Mouse (Mus musculus): Measurements from ENCODE around the gene Ugt1a6b. TPM values are rescaled to one million over a fixed set of nuclear protein-coding genes. Genes with fewer than 3 reads are reported as not detected.
"Not testable (repeated sequence)": the region's sequence is repeated elsewhere in the genome, so short reads cannot be mapped to it uniquely, and the experiment has no call there.

Gene Ugt1a6b
- polyA plus RNA-seq, 1 experiment from 2014 or later = not detected

GRCm38 (mm10) chr1:88087513-88087912 is 15.5 kb upstream of the Ugt1a6b start, which contains the start of gene Ugt1a8:
Gene Ugt1a8, plus strand, starts transcription at chr1:88087813.
- 83% methylated on average over 3 of the region's 3 CpGs for WGBS
- DNase-seq (ENCODE audit: low spot score) (no peak), ATAC-seq (replicated peaks; ENCODE audit: low FRiP score) (no peak)
- no peak within 1 kb of the TSS for H3K4me2 ChIP-seq (ENCODE audit: low read depth, low read length, severe bottlenecking)
- H3K4me3 ChIP-seq (ENCODE audit: low read depth, low read length) = no peak within 1 kb of the TSS
- no peak within 1 kb of the TSS for H3K27ac ChIP-seq (ENCODE audit: low read depth, low read length)
- no peaks in the 10 kb centered on the region for H3K4me1 ChIP-seq (replicated peaks; ENCODE audit: control insufficient read depth, insufficient read depth, low read length)
- no peak within 1 kb of the TSS for H3K9ac ChIP-seq (ENCODE audit: low read length)
- H3K27me3 ChIP-seq (ENCODE audit: control insufficient read depth, insufficient read depth, low read length) = no peaks in the 10 kb centered on the region
- no peaks in the 10 kb centered on the region for H3K9me3 ChIP-seq (ENCODE audit: control insufficient read depth, low read length)
- H3K36me3 ChIP-seq (ENCODE audit: control insufficient read depth, insufficient read depth, low read length) = no peaks in the 10 kb centered on the region

- H3K36me3 ChIP-seq (ENCODE audit: control insufficient read depth, insufficient read depth, low read length) = no peaks in the 10 kb centered on the region
- no peaks in the 10 kb centered on the region for H3K27me3 ChIP-seq (ENCODE audit: control insufficient read depth, insufficient read depth, low read length)
- no peak overlapping the region for H3K4me3 ChIP-seq (ENCODE audit: low read depth, low read length)
- no peaks in the 10 kb centered on the region for H3K9me3 ChIP-seq (ENCODE audit: control insufficient read depth, low read length)
- no peaks in the 10 kb centered on the region for H3K4me1 ChIP-seq (replicated peaks; ENCODE audit: control insufficient read depth, insufficient read depth, low read length)
- H3K4me2 ChIP-seq (ENCODE audit: low read depth, low read length, severe bottlenecking) = no peak overlapping the region
- H3K27ac ChIP-seq (ENCODE audit: low read depth, low read length) = no peak overlapping the region
- no peak overlapping the region for H3K9ac ChIP-seq (ENCODE audit: low read length)
- ATAC-seq (replicated peaks; ENCODE audit: low FRiP score) (no peak), DNase-seq (ENCODE audit: low spot score) (no peak)
These were observed 10.7 kb upstream of the Ugt1a6b start for GRCm38 (mm10) chr1:88092341-88092740.

GRCm38 (mm10) chr1:88094270-88094676 is 8.8 kb upstream of the Ugt1a6b start:
- WGBS = 82% methylated on average over 3 of the region's 3 CpGs
- not testable (repeated sequence) for H3K9me3 ChIP-seq (ENCODE audit: control insufficient read depth, low read length); H3K4me2 ChIP-seq (ENCODE audit: low read depth, low read length, severe bottlenecking); H3K27ac ChIP-seq (ENCODE audit: low read depth, low read length); H3K4me3 ChIP-seq (ENCODE audit: low read depth, low read length); H3K4me1 ChIP-seq (replicated peaks; ENCODE audit: control insufficient read depth, insufficient read depth, low read length); H3K9ac ChIP-seq (ENCODE audit: low read length); ATAC-seq (replicated peaks; ENCODE audit: low FRiP score); H3K36me3 ChIP-seq (ENCODE audit: control insufficient read depth, insufficient read depth, low read length); DNase-seq (ENCODE audit: low spot score); H3K27me3 ChIP-seq (ENCODE audit: control insufficient read depth, insufficient read depth, low read length)

- no peak for ATAC-seq (replicated peaks; ENCODE audit: low FRiP score)
- H3K9me3 ChIP-seq (ENCODE audit: control insufficient read depth, low read length) = no peaks in the 10 kb centered on the region
- WGBS = 65% methylated on average over 10 of the region's 10 CpGs
- no peak for DNase-seq (ENCODE audit: low spot score)
- H3K4me2 ChIP-seq (ENCODE audit: low read depth, low read length, severe bottlenecking) = no peak within 1 kb of the TSS
- no peak within 1 kb of the TSS for H3K4me3 ChIP-seq (ENCODE audit: low read depth, low read length)
- H3K36me3 ChIP-seq (ENCODE audit: control insufficient read depth, insufficient read depth, low read length) = no peaks in the 10 kb centered on the region
- no peaks in the 10 kb centered on the region for H3K4me1 ChIP-seq (replicated peaks; ENCODE audit: control insufficient read depth, insufficient read depth, low read length)
- no peaks in the 10 kb centered on the region for H3K27me3 ChIP-seq (ENCODE audit: control insufficient read depth, insufficient read depth, low read length)
- no peak within 1 kb of the TSS for H3K27ac ChIP-seq (ENCODE audit: low read depth, low read length)
- no peak within 1 kb of the TSS for H3K9ac ChIP-seq (ENCODE audit: low read length)
These were observed 8.0 kb upstream of the Ugt1a6b start, which contains the start of gene Ugt1a7c for GRCm38 (mm10) chr1:88094941-88095492. Gene Ugt1a7c, plus strand, starts transcription at chr1:88095062.

GRCm38 (mm10) chr1:88098546-88098945 is 4.5 kb upstream of the Ugt1a6b start:
- H3K36me3 ChIP-seq (ENCODE audit: control insufficient read depth, insufficient read depth, low read length); ATAC-seq (replicated peaks; ENCODE audit: low FRiP score); H3K9ac ChIP-seq (ENCODE audit: low read length); H3K4me2 ChIP-seq (ENCODE audit: low read depth, low read length, severe bottlenecking); H3K9me3 ChIP-seq (ENCODE audit: control insufficient read depth, low read length); H3K4me1 ChIP-seq (replicated peaks; ENCODE audit: control insufficient read depth, insufficient read depth, low read length); H3K27me3 ChIP-seq (ENCODE audit: control insufficient read depth, insufficient read depth, low read length); H3K27ac ChIP-seq (ENCODE audit: low read depth, low read length); H3K4me3 ChIP-seq (ENCODE audit: low read depth, low read length); DNase-seq (ENCODE audit: low spot score): not testable (repeated sequence)
- 89% methylated on average over 3 of the region's 3 CpGs for WGBS

GRCm38 (mm10) chr1:88099691-88100090 is 3.4 kb upstream of the Ugt1a6b start:
- H3K9me3 ChIP-seq (ENCODE audit: control insufficient read depth, low read length); DNase-seq (ENCODE audit: low spot score); H3K4me1 ChIP-seq (replicated peaks; ENCODE audit: control insufficient read depth, insufficient read depth, low read length): not testable (repeated sequence)

DNA sequence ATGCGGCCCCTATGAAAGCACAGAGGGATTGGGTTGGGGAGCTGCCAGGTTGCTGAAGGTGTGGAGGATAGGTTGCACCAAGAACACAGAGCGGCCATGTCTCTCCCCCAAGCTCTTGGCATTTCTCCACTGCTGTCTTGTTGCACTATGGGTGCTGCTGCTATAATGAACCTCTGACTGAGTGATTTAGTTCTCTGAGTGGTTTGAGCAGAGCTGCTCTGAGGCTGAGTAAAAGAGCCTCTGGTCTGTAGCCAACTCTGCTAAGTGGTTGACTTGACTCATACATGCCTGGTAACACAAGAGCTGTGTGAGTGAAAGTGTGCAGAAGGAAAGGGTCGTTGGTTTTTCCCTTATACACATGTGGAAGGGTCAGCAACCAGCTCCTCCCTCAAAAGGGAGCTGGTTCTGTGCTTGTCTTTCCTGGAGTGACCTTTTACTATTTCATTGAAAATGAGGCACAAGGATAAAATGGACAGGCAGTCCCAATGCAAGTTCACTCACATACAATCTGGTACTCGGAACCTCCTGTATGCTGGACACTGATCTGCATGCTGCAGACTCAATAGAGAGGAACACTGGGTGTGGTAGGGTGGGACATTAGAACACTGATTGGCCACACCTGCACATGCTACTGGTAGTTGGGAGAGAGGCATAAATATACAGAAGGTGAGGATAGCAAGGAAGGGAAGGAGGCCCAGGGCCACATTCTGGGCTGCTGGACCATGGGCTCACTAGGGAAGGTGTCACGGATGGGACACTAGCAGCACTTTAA is 831 bp downstream of the Ugt1a6b start:
- H3K9ac ChIP-seq (ENCODE audit: low read length); H3K36me3 ChIP-seq (ENCODE audit: control insufficient read depth, insufficient read depth, low read length); H3K4me3 ChIP-seq (ENCODE audit: low read depth, low read length); H3K27me3 ChIP-seq (ENCODE audit: control insufficient read depth, insufficient read depth, low read length); H3K4me2 ChIP-seq (ENCODE audit: low read depth, low read length, severe bottlenecking); H3K27ac ChIP-seq (ENCODE audit: low read depth, low read length); H3K4me1 ChIP-seq (replicated peaks; ENCODE audit: control insufficient read depth, insufficient read depth, low read length); DNase-seq (ENCODE audit: low spot score); H3K9me3 ChIP-seq (ENCODE audit: control insufficient read depth, low read length); ATAC-seq (replicated peaks; ENCODE audit: low FRiP score): not testable (repeated sequence)
- 80% methylated on average over 4 of the region's 5 CpGs for WGBS

More at GRCm38 (mm10) chr1:88099691-88100090, 3.4 kb upstream of the Ugt1a6b start:
- not testable (repeated sequence) for ATAC-seq (replicated peaks; ENCODE audit: low FRiP score); H3K36me3 ChIP-seq (ENCODE audit: control insufficient read depth, insufficient read depth, low read length); H3K27me3 ChIP-seq (ENCODE audit: control insufficient read depth, insufficient read depth, low read length); H3K4me2 ChIP-seq (ENCODE audit: low read depth, low read length, severe bottlenecking); H3K27ac ChIP-seq (ENCODE audit: low read depth, low read length); H3K9ac ChIP-seq (ENCODE audit: low read length); H3K4me3 ChIP-seq (ENCODE audit: low read depth, low read length)
- 72% methylated on average over 2 of the region's 2 CpGs for WGBS

DNA sequence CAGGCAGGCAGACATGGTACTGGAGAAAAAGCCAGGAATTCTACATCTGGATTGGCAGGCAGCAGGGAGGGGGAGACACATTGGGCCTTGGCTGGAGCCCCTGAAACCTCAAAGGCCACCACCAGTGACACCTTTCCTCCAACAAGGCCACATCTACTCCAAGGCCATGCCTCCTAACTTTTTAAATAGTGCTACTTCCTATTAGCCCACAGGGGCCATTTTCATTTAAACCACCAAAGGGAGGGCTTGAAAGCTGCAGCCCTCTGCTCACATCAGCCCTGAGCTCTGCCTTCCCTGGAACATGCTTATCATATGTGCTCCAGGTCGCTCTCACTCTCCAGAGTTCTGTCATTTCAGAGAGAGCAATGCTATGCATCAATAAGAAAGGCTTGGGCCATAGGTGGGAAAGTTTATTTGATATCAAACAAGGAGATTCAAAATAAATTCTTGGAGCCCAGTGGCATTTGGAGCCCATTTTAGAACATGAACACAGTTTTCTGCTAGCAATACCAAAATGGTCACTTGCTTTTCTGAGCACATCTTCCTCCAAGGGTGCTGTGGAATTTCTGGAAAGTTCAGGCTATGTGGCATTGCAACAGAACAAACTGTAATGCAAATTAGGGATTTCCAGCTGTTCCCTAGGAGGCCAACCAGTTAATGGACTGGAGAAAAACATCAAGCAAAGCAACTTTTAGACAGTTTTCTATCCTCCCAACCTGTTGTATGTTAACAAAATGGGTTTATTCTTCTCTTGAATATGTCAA is 1.8 kb downstream of the Ugt1a6b start:
- ATAC-seq (replicated peaks; ENCODE audit: low FRiP score) = no peak
- 94% methylated on average over 1 of the region's 1 CpGs for WGBS

More for the DNA sequence above, 1.8 kb downstream of the Ugt1a6b start:
- H3K9me3 ChIP-seq (ENCODE audit: control insufficient read depth, low read length) = no peaks in the 10 kb centered on the region
- H3K27me3 ChIP-seq (ENCODE audit: control insufficient read depth, insufficient read depth, low read length) = no peaks in the 10 kb centered on the region
- no peak overlapping the region for H3K27ac ChIP-seq (ENCODE audit: low read depth, low read length)
- no peak overlapping the region for H3K4me2 ChIP-seq (ENCODE audit: low read depth, low read length, severe bottlenecking)
- no peak overlapping the region for H3K4me3 ChIP-seq (ENCODE audit: low read depth, low read length)
- H3K9ac ChIP-seq (ENCODE audit: low read length) = no peak overlapping the region
- no peaks in the 10 kb centered on the region for H3K4me1 ChIP-seq (replicated peaks; ENCODE audit: control insufficient read depth, insufficient read depth, low read length)
- DNase-seq (ENCODE audit: low spot score) = no peak
- H3K36me3 ChIP-seq (ENCODE audit: control insufficient read depth, insufficient read depth, low read length) = no peaks in the 10 kb centered on the region
